Mouse (Mus musculus): ENCODE measurements around the gene Grm1.

The Grm1 gene

GRCm38 (mm10) chr10:10964490-10965150, 117.5 kb downstream of the Grm1 start:
- no peak for DNase-seq

GRCm38 (mm10) chr10:10950557-10950956, 131.6 kb downstream of the Grm1 start:
- DNase-seq = no peak

- DNase-seq = no peak
Measured at GRCm38 (mm10) chr10:10949172-10949571, 133.0 kb downstream of the Grm1 start.

- no peak for DNase-seq
Measured at GRCm38 (mm10) chr10:10947531-10947930, 134.6 kb downstream of the Grm1 start.

- no peak for DNase-seq
Measured at GRCm38 (mm10) chr10:10944003-10944402, 138.2 kb downstream of the Grm1 start.

GRCm38 (mm10) chr10:10942248-10942647, 139.9 kb downstream of the Grm1 start:
- no peak for DNase-seq

GRCm38 (mm10) chr10:10935806-10936205, 146.3 kb downstream of the Grm1 start:
- no peak for DNase-seq

GRCm38 (mm10) chr10:10929672-10930071, 152.5 kb downstream of the Grm1 start:
- DNase-seq = no peak

GRCm38 (mm10) chr10:10928798-10929366, 153.3 kb downstream of the Grm1 start:
- no peak for DNase-seq

GRCm38 (mm10) chr10:10917857-10918399, 164.2 kb downstream of the Grm1 start:
- DNase-seq = no peak

- DNase-seq = no peak
Measured at GRCm38 (mm10) chr10:10913621-10914020, 168.5 kb downstream of the Grm1 start.

GRCm38 (mm10) chr10:10890221-10890620, 191.9 kb downstream of the Grm1 start:
- no peak for DNase-seq

- DNase-seq = no peak
Measured at GRCm38 (mm10) chr10:10888521-10888920, 193.6 kb downstream of the Grm1 start.

- DNase-seq = no peak
Measured at GRCm38 (mm10) chr10:10884992-10885391, 197.2 kb downstream of the Grm1 start.

GRCm38 (mm10) chr10:10872142-10872541, 210.0 kb downstream of the Grm1 start:
- no peak for DNase-seq

GRCm38 (mm10) chr10:10870271-10870670, 211.9 kb downstream of the Grm1 start:
- no peak for DNase-seq

- no peak for DNase-seq
Measured at GRCm38 (mm10) chr10:10866278-10866677, 215.9 kb downstream of the Grm1 start.

- no peak for DNase-seq
Measured at GRCm38 (mm10) chr10:10864759-10865158, 217.4 kb downstream of the Grm1 start.

- no peak for DNase-seq
Measured at GRCm38 (mm10) chr10:10847376-10848286, 234.5 kb downstream of the Grm1 start.

GRCm38 (mm10) chr10:10845059-10845685, 237.0 kb downstream of the Grm1 start:
- DNase-seq = no peak

GRCm38 (mm10) chr10:10835406-10835805, 246.8 kb downstream of the Grm1 start:
- no peak for DNase-seq

GRCm38 (mm10) chr10:10834828-10835227, 247.3 kb downstream of the Grm1 start:
- no peak for DNase-seq

GRCm38 (mm10) chr10:10831141-10831540, 251.0 kb downstream of the Grm1 start:
- DNase-seq = no peak
